Mouse (Mus musculus): ENCODE data around the gene Spata13. TPM values are rescaled to one million over a fixed set of nuclear protein-coding genes. Genes with fewer than 3 reads are reported as not detected.

Gene Spata13
- polyA plus RNA-seq, 1 experiment from 2014 or later, result 11.2 TPM

- no peak overlapping the region for H3K4me2 ChIP-seq (replicated peaks; ENCODE audit: low read depth)
- no peak overlapping the region for H3K4me3 ChIP-seq (ENCODE audit: low read depth, low read length)
- H3K36me3 ChIP-seq (ENCODE audit: control insufficient read depth, insufficient read depth, low read length), result peaks cover 5% of the 10 kb centered on the region; the same call in 1 of the 2 replicates
- WGBS, result 80% methylated on average over 11 of the region's 11 CpGs
- no peaks in the 10 kb centered on the region for H3K27me3 ChIP-seq (ENCODE audit: control insufficient read depth, insufficient read depth, low read length)
- H3K9ac ChIP-seq (ENCODE audit: low read length), result no peak overlapping the region
- ATAC-seq (ENCODE audit: low FRiP score, low TSS enrichment) (no peak), DNase-seq (ENCODE audit: low spot score) (no peak)
- H3K9me3 ChIP-seq (ENCODE audit: control insufficient read depth, low read length), result no peaks in the 10 kb centered on the region
- TF ChIP-seq EP300 (optimal IDR thresholded peaks at IDR 0.05), result no peak
- TF ChIP-seq CTCF (IDR thresholded peaks at IDR 0.05; ENCODE audit: low read depth), result no peak
- H3K27ac ChIP-seq (replicated peaks), result no peak overlapping the region
- H3K4me1 ChIP-seq (replicated peaks; ENCODE audit: control insufficient read depth, insufficient read depth), result no peaks in the 10 kb centered on the region
These were observed 78.6 kb downstream of the Spata13 start for GRCm38 (mm10) chr14:60712289-60712830.

DNA sequence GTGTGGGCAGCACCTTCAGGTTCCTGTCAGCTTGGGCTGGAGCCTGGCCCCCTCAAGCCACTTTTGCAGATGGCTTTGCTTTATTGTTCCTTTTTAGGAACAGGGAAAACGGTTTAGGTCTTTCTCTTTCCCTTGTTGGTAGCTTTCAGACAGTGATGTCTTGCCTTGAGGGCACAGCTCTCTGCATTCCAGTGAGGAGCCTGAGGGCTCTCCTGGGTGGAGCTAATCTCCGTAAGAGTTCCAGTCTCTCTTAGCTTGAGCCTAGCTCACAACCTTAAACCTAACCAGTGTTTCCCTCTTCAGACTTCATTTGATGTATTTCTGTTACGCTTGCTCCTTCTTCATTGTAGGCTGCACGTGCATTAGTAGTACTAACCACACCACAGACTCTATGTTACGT is 81.9 kb downstream of the Spata13 start:
- no peak overlapping the region for H3K4me2 ChIP-seq (replicated peaks; ENCODE audit: low read depth)
- ATAC-seq (ENCODE audit: low FRiP score, low TSS enrichment), result no peak
- H3K9me3 ChIP-seq (ENCODE audit: control insufficient read depth, low read length), result no peaks in the 10 kb centered on the region
- TF ChIP-seq EP300 (optimal IDR thresholded peaks at IDR 0.05) (no peak), CTCF (IDR thresholded peaks at IDR 0.05; ENCODE audit: low read depth) (no peak)
- H3K27me3 ChIP-seq (ENCODE audit: control insufficient read depth, insufficient read depth, low read length), result no peaks in the 10 kb centered on the region
- DNase-seq (ENCODE audit: low spot score), result no peak
- 79% methylated on average over 5 of the region's 5 CpGs for WGBS
- H3K4me3 ChIP-seq (ENCODE audit: low read depth, low read length), result no peak overlapping the region
- no peak overlapping the region for H3K9ac ChIP-seq (ENCODE audit: low read length)
- no peak overlapping the region for H3K27ac ChIP-seq (replicated peaks)
- H3K36me3 ChIP-seq (ENCODE audit: control insufficient read depth, insufficient read depth, low read length), result peaks cover 5% of the 10 kb centered on the region; the same call in 1 of the 2 replicates
- no peaks in the 10 kb centered on the region for H3K4me1 ChIP-seq (replicated peaks; ENCODE audit: control insufficient read depth, insufficient read depth)

DNA sequence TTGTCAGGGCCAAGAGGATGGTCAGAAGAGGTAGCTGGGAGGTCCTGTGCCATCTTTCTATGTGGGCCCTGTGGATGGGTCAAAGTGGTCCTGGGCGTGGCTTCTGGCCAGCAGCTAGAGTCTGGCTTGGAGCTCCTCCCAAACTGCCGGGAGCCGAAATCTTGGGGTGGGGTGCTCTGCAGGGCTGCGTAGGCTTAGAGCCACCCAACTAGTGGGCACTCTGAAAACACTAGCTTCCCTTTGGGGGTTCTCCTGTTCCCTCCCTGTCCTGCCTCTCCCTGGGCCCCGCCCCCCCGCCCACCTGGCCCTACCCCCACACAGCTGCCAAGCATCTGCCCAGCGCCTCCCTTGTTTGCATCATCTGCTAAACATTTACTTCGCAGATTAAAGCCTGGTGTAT is 87.5 kb downstream of the Spata13 start:
- Histone ChIP-seq H3K4me2 (replicated peaks; ENCODE audit: low read depth) (no peak overlapping the region), H3K9ac (ENCODE audit: low read length) (no peak overlapping the region), H3K4me1 (replicated peaks; ENCODE audit: control insufficient read depth, insufficient read depth) (peaks cover 3% of the 10 kb centered on the region; the same call in 1 of the 2 replicates), H3K36me3 (ENCODE audit: control insufficient read depth, insufficient read depth, low read length) (no peaks in the 10 kb centered on the region), H3K27me3 (ENCODE audit: control insufficient read depth, insufficient read depth, low read length) (no peaks in the 10 kb centered on the region), H3K4me3 (ENCODE audit: low read depth, low read length) (no peak overlapping the region), H3K27ac (replicated peaks) (peak overlapping the region; percentile 53; the same call in 1 of the 2 replicates), H3K9me3 (ENCODE audit: control insufficient read depth, low read length) (no peaks in the 10 kb centered on the region)
- WGBS, result 37% methylated on average over 8 of the region's 8 CpGs
- ATAC-seq (ENCODE audit: low FRiP score, low TSS enrichment), result peak; percentile 45
- TF ChIP-seq CTCF (IDR thresholded peaks at IDR 0.05; ENCODE audit: low read depth) (no peak), EP300 (optimal IDR thresholded peaks at IDR 0.05) (no peak)
- peak; percentile 52 for DNase-seq (ENCODE audit: low spot score)

- H3K4me1 ChIP-seq (replicated peaks; ENCODE audit: control insufficient read depth, insufficient read depth), result peaks cover 3% of the 10 kb centered on the region; the same call in 1 of the 2 replicates
- H3K27me3 ChIP-seq (ENCODE audit: control insufficient read depth, insufficient read depth, low read length), result no peaks in the 10 kb centered on the region
- WGBS, result 45% methylated on average over 3 of the region's 3 CpGs
- H3K9ac ChIP-seq (ENCODE audit: low read length), result no peak overlapping the region
- H3K4me3 ChIP-seq (ENCODE audit: low read depth, low read length), result no peak overlapping the region
- no peaks in the 10 kb centered on the region for H3K36me3 ChIP-seq (ENCODE audit: control insufficient read depth, insufficient read depth, low read length)
- DNase-seq (ENCODE audit: low spot score), result no peak
- TF ChIP-seq CTCF (IDR thresholded peaks at IDR 0.05; ENCODE audit: low read depth), result no peak
- TF ChIP-seq EP300 (optimal IDR thresholded peaks at IDR 0.05), result no peak
- no peaks in the 10 kb centered on the region for H3K9me3 ChIP-seq (ENCODE audit: control insufficient read depth, low read length)
- no peak overlapping the region for H3K4me2 ChIP-seq (replicated peaks; ENCODE audit: low read depth)
- H3K27ac ChIP-seq (replicated peaks), result no peak overlapping the region
- no peak for ATAC-seq (ENCODE audit: low FRiP score, low TSS enrichment)
These were observed 88.1 kb downstream of the Spata13 start for GRCm38 (mm10) chr14:60721938-60722337.

DNA sequence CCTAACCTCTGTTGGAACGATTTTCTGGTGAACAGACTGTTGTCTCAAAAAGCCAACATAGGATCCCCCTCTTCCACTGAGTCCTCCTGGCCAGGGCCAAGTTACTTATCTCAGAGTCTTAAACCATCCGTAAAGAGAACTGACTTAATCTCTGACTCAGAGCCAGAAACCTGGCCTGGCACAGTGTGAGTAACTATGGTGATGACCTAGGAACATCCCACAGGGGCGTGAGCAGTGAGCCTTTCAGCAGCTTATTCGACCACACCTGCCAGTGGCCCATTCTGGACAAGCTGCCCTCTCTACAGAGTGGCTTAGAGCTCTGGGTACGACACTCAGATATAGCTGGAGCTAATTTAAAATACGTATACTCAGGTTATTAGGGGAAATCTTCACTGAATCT is 92.3 kb downstream of the Spata13 start:
- no peak overlapping the region for H3K9ac ChIP-seq (ENCODE audit: low read length)
- no peak for TF ChIP-seq EP300 (optimal IDR thresholded peaks at IDR 0.05)
- TF ChIP-seq CTCF (IDR thresholded peaks at IDR 0.05; ENCODE audit: low read depth), result no peak
- H3K4me3 ChIP-seq (ENCODE audit: low read depth, low read length), result no peak overlapping the region
- 50% methylated on average over 6 of the region's 6 CpGs for WGBS
- no peak overlapping the region for H3K4me2 ChIP-seq (replicated peaks; ENCODE audit: low read depth)
- H3K36me3 ChIP-seq (ENCODE audit: control insufficient read depth, insufficient read depth, low read length), result no peaks in the 10 kb centered on the region
- no peaks in the 10 kb centered on the region for H3K9me3 ChIP-seq (ENCODE audit: control insufficient read depth, low read length)
- H3K4me1 ChIP-seq (replicated peaks; ENCODE audit: control insufficient read depth, insufficient read depth), result peaks cover 3% of the 10 kb centered on the region; the same call in 1 of the 2 replicates
- ATAC-seq (ENCODE audit: low FRiP score, low TSS enrichment) (peak; percentile 80), DNase-seq (ENCODE audit: low spot score) (peak; percentile 63)
- H3K27ac ChIP-seq (replicated peaks), result no peak overlapping the region
- H3K27me3 ChIP-seq (ENCODE audit: control insufficient read depth, insufficient read depth, low read length), result no peaks in the 10 kb centered on the region

- Histone ChIP-seq H3K4me2 (replicated peaks; ENCODE audit: low read depth) (no peak overlapping the region), H3K27me3 (ENCODE audit: control insufficient read depth, insufficient read depth, low read length) (no peaks in the 10 kb centered on the region), H3K4me3 (ENCODE audit: low read depth, low read length) (no peak overlapping the region), H3K4me1 (replicated peaks; ENCODE audit: control insufficient read depth, insufficient read depth) (no peaks in the 10 kb centered on the region), H3K27ac (replicated peaks) (no peak overlapping the region), H3K9ac (ENCODE audit: low read length) (no peak overlapping the region), H3K9me3 (ENCODE audit: control insufficient read depth, low read length) (no peaks in the 10 kb centered on the region), H3K36me3 (ENCODE audit: control insufficient read depth, insufficient read depth, low read length) (no peaks in the 10 kb centered on the region)
- DNase-seq (ENCODE audit: low spot score) (no peak), ATAC-seq (ENCODE audit: low FRiP score, low TSS enrichment) (no peak)
- TF ChIP-seq CTCF (IDR thresholded peaks at IDR 0.05; ENCODE audit: low read depth) (no peak), EP300 (optimal IDR thresholded peaks at IDR 0.05) (no peak)
- WGBS, result 50% methylated on average over 4 of the region's 4 CpGs
These were observed 93.3 kb downstream of the Spata13 start for GRCm38 (mm10) chr14:60727130-60727529.
